Mouse (Mus musculus): Measurements from ENCODE around the gene Dcaf15.

DNA sequence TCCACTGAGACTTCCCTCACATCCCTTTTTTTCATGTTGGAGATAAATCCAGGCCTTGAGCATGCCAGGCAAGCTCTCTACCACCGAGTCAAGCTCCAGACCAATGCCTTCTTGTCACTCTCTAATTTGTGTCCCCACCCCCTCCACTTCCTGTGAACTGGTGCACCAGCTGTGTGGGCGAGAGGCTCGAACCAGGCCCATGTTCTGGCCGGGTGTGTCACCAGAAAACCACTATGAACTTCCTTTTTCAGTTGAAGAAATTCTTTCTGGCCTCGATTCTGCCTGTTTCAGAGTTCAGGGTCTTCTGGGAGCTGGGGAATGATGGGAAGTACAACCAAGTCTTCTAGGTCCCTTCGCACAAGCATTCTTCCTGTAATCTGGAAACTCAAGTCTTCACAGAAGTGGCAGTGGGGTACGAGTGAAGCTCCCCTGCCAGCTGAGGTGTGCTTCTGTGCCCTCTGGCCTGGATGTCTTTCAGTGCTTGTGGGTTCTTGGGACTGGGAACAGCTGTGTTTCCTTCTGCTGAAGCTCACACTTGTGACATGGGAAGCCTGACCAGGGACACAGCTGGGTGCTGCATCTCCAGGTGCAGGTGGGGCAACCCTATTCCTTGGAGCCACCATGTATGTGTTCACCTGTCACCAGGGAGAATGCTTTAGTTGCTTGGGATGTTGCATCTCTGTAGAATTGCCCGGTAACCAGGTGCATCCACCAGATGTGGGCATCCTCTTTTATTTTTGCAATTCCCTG is 40.5 kb downstream of the Dcaf15 start:
- TF ChIP-seq POLR2A (IDR thresholded peaks at IDR 0.05; ENCODE audit: extremely low read depth, insufficient read depth, low read length) (no peak), CTCF (IDR thresholded peaks at IDR 0.05; ENCODE audit: extremely low read depth, insufficient read depth, low read length) (no peak)
